Mouse (Mus musculus) CH12.LX (cell line): ENCODE data around the gene Vamp8.

ENCODE experiments used
- CHD2 ChIP-seq: IDR thresholded peaks from 2 replicates; pipeline ENCODE4 v1.6.1; 2011; ENCODE audit warnings: low read length, improper control_type of control experiment
- E2F4 ChIP-seq: IDR thresholded peaks from 2 replicates; pipeline ENCODE4 v1.6.1; 2011; ENCODE audit warnings: low read depth, low read length, improper control_type of control experiment; ENCODE audit not compliant: insufficient replicate concordance
- JUND ChIP-seq: conservative IDR thresholded peaks from 2 replicates; pipeline ENCODE4 v1.6.1; 2011; ENCODE audit warnings: low read depth, low read length, improper control_type of control experiment
- MAX ChIP-seq: IDR thresholded peaks from 2 replicates; pipeline ENCODE4 v1.6.1; 2011; ENCODE audit warnings: low read length, improper control_type of control experiment
- MXI1 ChIP-seq: IDR thresholded peaks from 2 replicates; pipeline ENCODE4 v1.6.1; 2011; ENCODE audit warnings: mild to moderate bottlenecking, low read depth, low read length, improper control_type of control experiment
- SIN3A ChIP-seq: IDR thresholded peaks from 2 replicates; pipeline ENCODE4 v1.6.1; 2012; ENCODE audit warnings: low read length, improper control_type of control experiment, inconsistent platforms
- ZC3H11A ChIP-seq: IDR thresholded peaks from 2 replicates; pipeline ENCODE4 v1.6.1; 2012; ENCODE audit warnings: low read depth, mild to moderate bottlenecking, inconsistent platforms, low read length, improper control_type of control experiment

- TF ChIP-seq CHD2 (no peak), MXI1 (no peak), JUND (no peak), E2F4 (no peak), MAX (no peak), ZC3H11A (no peak), SIN3A (no peak)
Observed at GRCm38 (mm10) chr6:72382494-72382893, 8.0 kb downstream of the Vamp8 start.
